Mouse (Mus musculus) heart, embryonic 11.5 days (tissue): Measurements from ENCODE around the gene 2610301B20Rik. TPM values are rescaled to one million over a fixed set of nuclear protein-coding genes. Genes with fewer than 3 reads are reported as not detected.

Experiments
- ATAC-seq: fragments of 200-750 bp; cut with Nextera tagmentation; replicated peaks from 2 replicates; pipeline ENCODE4 v1.8.0; 2017; ENCODE audit warnings: moderate library complexity; ENCODE audit not compliant: insufficient number of reproducible peaks, low FRiP score, low TSS enrichment
- H3K27ac ChIP-seq: fragments of 300-500 bp; sonication (generic); 2 replicates; pipeline ENCODE4 v1.5.1; 2014; ENCODE audit warnings: mild to moderate bottlenecking, low read depth, low read length
- H3K27me3 ChIP-seq: fragments of 300-500 bp; sonication (generic); 2 replicates; pipeline ENCODE4 v1.6.1; 2014; ENCODE audit warnings: mild to moderate bottlenecking, low read length, mixed read lengths; ENCODE audit not compliant: control insufficient read depth, insufficient read depth
- H3K36me3 ChIP-seq: fragments of 300-500 bp; sonication (generic); 2 replicates; pipeline ENCODE4 v1.6.1; 2014; ENCODE audit warnings: mild to moderate bottlenecking, low read length, moderate library complexity, mixed read lengths; ENCODE audit not compliant: control insufficient read depth, insufficient read depth
- H3K4me1 ChIP-seq: fragments of 300-500 bp; sonication (generic); 2 replicates; pipeline ENCODE4 v1.6.1; 2014; ENCODE audit warnings: low read length; ENCODE audit not compliant: control insufficient read depth, insufficient read depth
- H3K4me2 ChIP-seq: fragments of 300-500 bp; sonication (generic); 2 replicates; pipeline ENCODE4 v1.6.1; 2014; ENCODE audit warnings: mild to moderate bottlenecking, moderate library complexity
- H3K4me3 ChIP-seq: fragments of 300-500 bp; sonication (generic); 2 replicates; pipeline ENCODE4 v1.5.1; 2014; ENCODE audit warnings: low read depth, low read length
- H3K9ac ChIP-seq: fragments of 300-500 bp; sonication (generic); 2 replicates; pipeline ENCODE4 v1.6.1; 2014; ENCODE audit warnings: mild to moderate bottlenecking, low read depth, low read length, moderate library complexity
- H3K9me3 ChIP-seq: fragments of 300-500 bp; sonication (generic); replicated peaks from 2 replicates; pipeline ENCODE4 v1.6.1; 2016; ENCODE audit warnings: low read length; ENCODE audit not compliant: control insufficient read depth
- WGBS: fragments of 180-500 bp; shearing (Covaris S2); extraction: QIAGEN DNeasy Blood & Tissue Kit; methylation state at CpG from one replicate; pipeline ENCODE4 v1.1.7; 2014; ENCODE audit not compliant: insufficient replicate concordance; 5-methylcytosine and 5-hydroxymethylcytosine counted together
- polyA plus RNA-seq: library from polyadenylated mRNA; unstranded; fragments of >200 nt; fragmentation: Nextera tagmentation; extraction: Ambion mirVana; gene quantifications from 2 replicates; pipeline ENCODE4 v1.2.1, GENCODE M21; 2014

2610301B20Rik gene
- polyA plus RNA-seq: 24.9 and 27.7 TPM in 2 replicates

DNA sequence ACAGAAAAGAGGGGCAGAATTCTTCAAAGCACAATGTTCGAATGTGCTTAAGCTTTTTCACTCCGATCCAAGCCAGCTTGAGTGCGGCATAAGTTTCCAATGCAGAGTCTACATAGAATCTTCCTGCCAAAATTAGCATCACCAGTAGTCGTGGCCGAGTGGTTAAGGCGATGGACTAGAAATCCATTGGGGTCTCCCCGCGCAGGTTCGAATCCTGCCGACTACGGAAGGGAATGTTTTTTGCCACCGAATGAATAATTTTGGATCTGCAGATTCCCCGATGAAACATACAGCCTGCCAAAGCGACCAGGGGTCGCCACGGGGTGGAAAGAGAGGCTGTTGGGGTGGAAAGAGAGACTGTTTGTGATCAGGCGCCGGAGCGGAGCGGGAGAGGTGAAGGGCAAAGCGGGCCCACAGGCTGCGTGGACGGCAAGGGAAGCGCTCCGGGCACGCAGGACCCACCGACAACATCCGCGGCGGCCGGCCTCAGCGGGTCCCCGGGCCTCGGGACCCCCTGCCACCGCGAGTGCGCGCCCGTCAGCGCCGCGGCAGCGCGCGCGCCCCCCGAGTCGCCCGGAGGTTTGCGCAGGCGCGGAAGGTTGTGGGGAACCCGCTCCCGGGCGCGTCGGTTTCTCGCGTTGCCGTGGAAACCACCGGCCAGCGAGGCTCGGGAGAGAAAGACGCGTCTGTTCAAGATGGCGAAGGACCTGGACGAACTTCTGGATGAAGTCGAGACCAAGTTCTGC lies at the start of gene 2610301B20Rik:
Gene 2610301B20Rik (plus strand): TSS at position 579 of the 746 bp plus-strand sequence.
- H3K27ac ChIP-seq: peak within 1 kb of the TSS; percentile 92
- no peaks in the 10 kb centered on the region for H3K36me3 ChIP-seq
- peak within 1 kb of the TSS; percentile 79 for H3K9ac ChIP-seq
- H3K4me3 ChIP-seq: peak within 1 kb of the TSS; percentile 90
- no peaks in the 10 kb centered on the region for H3K9me3 ChIP-seq
- no peaks in the 10 kb centered on the region for H3K27me3 ChIP-seq
- WGBS: under 1% methylated on average over 59 of the region's 68 CpGs
- peak; percentile 84 for ATAC-seq
- peaks cover 5% of the 10 kb centered on the region for H3K4me1 ChIP-seq
- H3K4me2 ChIP-seq: peak within 1 kb of the TSS; percentile 78

DNA sequence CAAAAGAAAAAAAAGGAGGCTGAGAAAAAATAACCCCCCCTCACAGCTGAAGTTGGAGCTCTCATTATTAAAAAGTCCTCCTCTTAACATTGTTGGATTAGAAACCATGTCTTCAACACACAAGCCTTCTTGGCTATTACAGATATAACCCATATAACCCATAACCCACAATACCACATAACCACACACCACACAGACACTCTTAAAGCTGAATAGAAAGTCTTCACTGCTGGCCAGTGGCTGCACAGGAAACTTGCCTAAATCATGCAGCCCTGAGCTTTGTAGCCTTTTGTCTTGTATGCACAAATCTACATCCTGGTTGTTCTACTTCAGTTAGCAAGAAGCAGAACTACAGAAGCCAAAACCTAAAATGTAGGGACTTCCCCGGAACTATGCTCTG lies 41.0 kb upstream of the 2610301B20Rik start:
- Histone ChIP-seq H3K4me3 (no peak overlapping the region), H3K4me2 (no peak overlapping the region), H3K9ac (no peak overlapping the region), H3K9me3 (no peaks in the 10 kb centered on the region), H3K4me1 (no peaks in the 10 kb centered on the region), H3K27ac (no peak overlapping the region), H3K27me3 (no peaks in the 10 kb centered on the region), H3K36me3 (no peaks in the 10 kb centered on the region)
- no peak for ATAC-seq
- WGBS: 83% methylated on average over 1 of the region's 1 CpGs

DNA sequence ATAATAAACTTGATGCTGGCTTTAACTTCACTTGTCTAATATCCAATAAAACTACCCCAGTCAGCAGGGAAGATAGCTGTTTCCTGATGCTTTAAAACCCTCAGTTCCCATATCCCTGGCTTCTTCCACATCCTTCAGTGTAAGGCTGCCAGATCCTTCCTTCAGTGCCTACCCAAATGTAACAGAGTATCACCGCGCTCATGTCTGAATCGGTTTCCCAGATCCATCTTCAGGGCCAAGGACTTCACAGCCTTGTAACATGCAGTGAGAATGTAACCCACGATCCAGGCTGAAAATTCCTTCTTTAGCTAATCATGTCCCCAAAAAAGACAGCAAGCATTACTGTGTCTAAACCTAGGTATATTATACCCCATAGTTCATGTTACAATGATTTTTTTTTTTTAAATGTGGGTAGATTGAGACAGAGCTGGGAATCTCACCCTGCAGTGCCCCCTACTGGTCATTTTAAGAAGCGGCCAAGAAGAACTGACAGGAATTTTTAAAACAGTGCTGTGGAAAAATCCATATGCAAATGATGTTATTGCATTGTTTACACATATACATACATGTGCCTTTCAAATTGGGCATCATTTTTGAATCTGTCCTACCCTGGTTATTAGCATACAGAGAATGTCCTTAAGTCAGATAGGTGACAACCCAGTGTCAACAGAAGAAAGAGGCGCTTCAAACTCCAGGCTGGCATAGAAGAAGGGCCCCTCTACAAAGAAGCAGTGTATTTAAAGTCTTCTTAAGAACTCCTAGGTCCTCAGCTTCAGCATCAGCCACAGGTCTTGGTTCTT lies 38.8 kb upstream of the 2610301B20Rik start:
- no peaks in the 10 kb centered on the region for H3K36me3 ChIP-seq
- no peaks in the 10 kb centered on the region for H3K4me1 ChIP-seq
- no peak overlapping the region for H3K27ac ChIP-seq
- no peaks in the 10 kb centered on the region for H3K9me3 ChIP-seq
- H3K9ac ChIP-seq: no peak overlapping the region
- H3K27me3 ChIP-seq: no peaks in the 10 kb centered on the region
- no peak overlapping the region for H3K4me2 ChIP-seq
- WGBS: 73% methylated on average over 6 of the region's 6 CpGs
- no peak for ATAC-seq
- H3K4me3 ChIP-seq: no peak overlapping the region

DNA sequence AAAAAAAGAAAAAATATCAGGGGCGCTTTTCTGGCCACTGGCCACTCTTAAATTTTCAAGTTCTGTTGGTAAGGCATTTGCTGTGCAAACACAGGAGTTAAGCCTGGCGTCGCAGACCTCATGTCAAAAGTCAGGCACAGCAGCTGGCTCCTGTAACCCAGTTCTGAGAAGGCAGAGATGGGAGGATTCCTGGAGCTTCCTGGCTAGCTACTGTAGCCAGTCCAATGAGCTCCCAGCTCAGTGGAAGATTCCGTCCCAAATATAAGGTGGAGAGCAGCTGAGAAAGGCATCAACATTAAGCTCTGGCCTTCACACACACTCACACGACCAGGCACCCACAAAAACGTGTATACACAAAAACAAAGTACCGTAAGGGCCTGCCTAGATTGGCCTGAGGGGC lies 28.4 kb upstream of the 2610301B20Rik start:
- no peak overlapping the region for H3K9ac ChIP-seq
- no peak overlapping the region for H3K4me3 ChIP-seq
- H3K27ac ChIP-seq: no peak overlapping the region
- no peaks in the 10 kb centered on the region for H3K27me3 ChIP-seq
- WGBS: 73% methylated on average over 7 of the region's 7 CpGs
- no peak for ATAC-seq
- H3K4me2 ChIP-seq: no peak overlapping the region
- no peaks in the 10 kb centered on the region for H3K4me1 ChIP-seq
- H3K9me3 ChIP-seq: no peaks in the 10 kb centered on the region
- no peaks in the 10 kb centered on the region for H3K36me3 ChIP-seq

DNA sequence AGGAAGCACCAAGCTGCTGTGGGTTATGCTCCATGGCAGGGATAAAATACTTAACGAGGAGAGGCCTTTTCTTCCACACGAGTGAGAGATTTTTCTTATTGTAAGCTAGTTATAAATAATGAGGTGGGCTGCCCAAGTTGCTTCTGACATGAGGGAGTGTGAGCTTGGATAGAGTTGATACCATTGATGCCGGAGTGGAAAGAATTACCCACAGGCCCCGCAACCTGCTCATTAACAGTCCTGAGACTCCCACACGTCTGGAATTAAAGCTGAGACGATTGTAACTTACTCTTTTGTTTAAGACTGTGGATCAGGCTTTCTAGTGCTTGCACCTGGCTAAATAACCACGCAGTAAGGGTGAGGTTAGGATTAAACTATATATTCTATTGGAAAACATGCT lies 24.5 kb upstream of the 2610301B20Rik start:
- Histone ChIP-seq H3K27ac (no peak overlapping the region), H3K4me2 (no peak overlapping the region), H3K9me3 (peaks cover 3% of the 10 kb centered on the region; the same call in 1 of the 2 replicates), H3K9ac (no peak overlapping the region), H3K27me3 (no peaks in the 10 kb centered on the region), H3K36me3 (no peaks in the 10 kb centered on the region), H3K4me1 (no peaks in the 10 kb centered on the region), H3K4me3 (no peak overlapping the region)
- WGBS: 63% methylated on average over 7 of the region's 7 CpGs
- ATAC-seq: no peak

DNA sequence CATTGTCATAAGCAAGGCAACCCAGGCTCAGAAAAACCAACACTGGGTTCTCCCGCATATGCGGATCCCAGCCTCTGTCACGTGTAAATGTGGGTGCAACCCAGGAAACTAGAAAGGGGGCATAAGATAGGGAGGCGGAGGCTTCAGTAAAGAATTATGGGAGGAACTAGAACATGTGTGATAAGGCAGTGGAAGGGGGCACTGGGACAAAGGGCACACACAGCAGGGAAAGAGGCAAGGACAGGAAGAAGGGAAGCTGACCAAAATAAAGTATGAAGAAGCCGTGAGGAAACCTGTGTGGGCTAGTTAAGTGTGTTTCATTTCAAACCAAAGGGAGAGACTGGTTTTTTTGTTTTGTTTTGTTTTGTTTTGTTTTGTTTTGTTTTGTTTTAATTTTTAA lies 23.3 kb upstream of the 2610301B20Rik start:
- Histone ChIP-seq H3K27me3 (no peaks in the 10 kb centered on the region), H3K9me3 (peaks cover 3% of the 10 kb centered on the region; the same call in 1 of the 2 replicates), H3K4me3 (no peak overlapping the region), H3K36me3 (no peaks in the 10 kb centered on the region), H3K9ac (no peak overlapping the region), H3K27ac (no peak overlapping the region), H3K4me2 (no peak overlapping the region), H3K4me1 (no peaks in the 10 kb centered on the region)
- WGBS: 58% methylated on average over 5 of the region's 5 CpGs
- no peak for ATAC-seq

DNA sequence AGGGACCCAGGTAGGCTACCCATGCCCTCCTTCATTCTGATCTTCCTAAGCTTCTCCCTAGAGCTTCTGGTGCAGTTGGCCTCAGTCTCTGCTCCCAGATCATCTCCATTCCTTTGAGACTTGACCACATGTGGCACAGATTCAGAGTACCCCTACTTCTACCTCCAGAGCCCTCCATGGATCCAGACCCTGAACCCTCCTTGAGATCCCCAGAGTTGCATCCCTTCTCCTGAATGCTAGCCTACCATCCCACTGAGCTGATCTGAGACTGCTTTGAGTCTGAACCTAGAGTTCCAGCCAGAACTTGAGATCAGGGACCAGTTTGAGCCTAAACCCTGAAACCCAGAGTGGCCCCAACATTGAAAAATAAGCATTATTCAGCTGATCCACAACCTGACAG lies 15.1 kb upstream of the 2610301B20Rik start:
- no peak overlapping the region for H3K4me2 ChIP-seq
- no peak overlapping the region for H3K27ac ChIP-seq
- no peak overlapping the region for H3K4me3 ChIP-seq
- H3K36me3 ChIP-seq: no peaks in the 10 kb centered on the region
- no peak overlapping the region for H3K9ac ChIP-seq
- H3K4me1 ChIP-seq: 0 out of 2 replicates have a peak, but pooled peaks cover 2% of the 10 kb centered on the region
- ATAC-seq: no peak
- no peaks in the 10 kb centered on the region for H3K27me3 ChIP-seq
- no peaks in the 10 kb centered on the region for H3K9me3 ChIP-seq

DNA sequence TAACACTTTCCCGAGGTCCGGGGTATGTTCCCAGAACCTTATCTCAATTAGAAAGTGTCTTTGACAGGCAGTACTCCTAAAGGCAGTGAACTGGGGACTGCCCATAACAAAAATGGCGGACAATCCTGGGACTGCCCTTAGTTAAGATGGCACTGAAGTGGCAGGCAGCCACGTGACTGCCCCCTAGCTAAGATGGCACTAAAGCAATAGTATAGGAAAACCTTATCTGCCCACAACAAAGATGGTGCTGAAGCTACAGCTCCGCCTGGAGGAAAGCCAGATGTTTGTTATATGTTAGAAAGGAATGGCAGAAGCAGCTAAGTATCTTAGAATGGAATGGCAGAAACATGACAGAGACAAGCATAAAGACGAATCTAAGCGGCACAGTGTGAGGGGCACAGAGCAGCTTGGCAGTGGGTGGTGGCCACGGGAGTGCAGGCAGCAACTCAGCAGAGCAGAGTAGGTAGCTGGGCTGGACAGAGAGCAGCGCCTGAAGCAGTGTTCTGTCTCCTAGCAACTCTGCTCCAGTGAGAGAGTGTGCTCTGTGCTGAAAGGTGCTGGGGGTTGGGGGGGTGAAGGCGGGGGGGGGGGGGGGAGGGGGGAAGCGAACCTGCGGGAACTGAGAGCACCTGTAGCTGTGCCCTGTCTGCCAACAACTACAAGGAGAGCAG lies 14.3 kb upstream of the 2610301B20Rik start:
- H3K9me3 ChIP-seq: no peaks in the 10 kb centered on the region
- 0 out of 2 replicates have a peak overlapping the region, but pooled peaks have one; percentile 16 for H3K4me3 ChIP-seq
- ATAC-seq: no peak; the same call in 1 of the 2 replicates
- no peak overlapping the region for H3K9ac ChIP-seq
- no peak overlapping the region for H3K27ac ChIP-seq
- peak overlapping the region; percentile 45 for H3K4me2 ChIP-seq
- WGBS: 39% methylated on average over 11 of the region's 12 CpGs
- H3K27me3 ChIP-seq: no peaks in the 10 kb centered on the region
- no peaks in the 10 kb centered on the region for H3K36me3 ChIP-seq
- H3K4me1 ChIP-seq: 0 out of 2 replicates have a peak, but pooled peaks cover 2% of the 10 kb centered on the region
